Mouse (Mus musculus): Measurements from ENCODE around the gene Stambp. TPM values are rescaled to one million over a fixed set of nuclear protein-coding genes. Genes with fewer than 3 reads are reported as not detected.

The Stambp gene
- polyA plus RNA-seq, 1 experiment from 2014 or later = 24.3 TPM

Other genes starting within 250 kb of the Stambp start
- gene Mthfd2, start 246.8 kb downstream of the Stambp start, polyA plus RNA-seq (2016; fragmentation: Nextera tagmentation; extraction: Ambion mirVana) = 43.6 and 61.8 TPM in 2 replicates
- gene Mob1a, start 246.7 kb downstream of the Stambp start, polyA plus RNA-seq (2016; fragmentation: Nextera tagmentation; extraction: Ambion mirVana) = 50.1 and 58.6 TPM in 2 replicates
- gene Bola3, start 223.6 kb downstream of the Stambp start, polyA plus RNA-seq (2016; fragmentation: Nextera tagmentation; extraction: Ambion mirVana) = 138 and 158 TPM in 2 replicates
- 51.1 and 56.5 TPM in 2 replicates for gene Tet3, start 113.6 kb downstream of the Stambp start, polyA plus RNA-seq (2016; fragmentation: Nextera tagmentation; extraction: Ambion mirVana)
- gene Dguok, start 65.8 kb downstream of the Stambp start, polyA plus RNA-seq (2016; fragmentation: Nextera tagmentation; extraction: Ambion mirVana) = 61.3 and 68.8 TPM in 2 replicates
- gene Actg2, start 36.5 kb downstream of the Stambp start, polyA plus RNA-seq (2016; fragmentation: Nextera tagmentation; extraction: Ambion mirVana) = 0.92 and 2.1 TPM in 2 replicates
- 0.10 TPM in 1 of 2 replicates, not detected in the other for gene Clec4f, start 83.5 kb upstream of the Stambp start, polyA plus RNA-seq (2016; fragmentation: Nextera tagmentation; extraction: Ambion mirVana)
- not detected in 2 replicates for gene Cd207, start 105.1 kb upstream of the Stambp start, polyA plus RNA-seq (2016; fragmentation: Nextera tagmentation; extraction: Ambion mirVana)
- gene Vax2, start 138.5 kb upstream of the Stambp start, polyA plus RNA-seq (2016; fragmentation: Nextera tagmentation; extraction: Ambion mirVana) = 0.60 and 0.86 TPM in 2 replicates
- not detected in 2 replicates for gene Atp6v1b1, start 170.3 kb upstream of the Stambp start, polyA plus RNA-seq (2016; fragmentation: Nextera tagmentation; extraction: Ambion mirVana)
- 0.12 TPM in 1 of 2 replicates, not detected in the other for gene Ankrd53, start 189.9 kb upstream of the Stambp start, polyA plus RNA-seq (2016; fragmentation: Nextera tagmentation; extraction: Ambion mirVana)
- 71.1 and 85.6 TPM in 2 replicates for gene Tex261, start 203.1 kb upstream of the Stambp start, polyA plus RNA-seq (2016; fragmentation: Nextera tagmentation; extraction: Ambion mirVana)
- 27.9 and 43.4 TPM in 2 replicates for gene Nagk, start 222.3 kb upstream of the Stambp start, polyA plus RNA-seq (2016; fragmentation: Nextera tagmentation; extraction: Ambion mirVana)

Measured in hindbrain, embryonic 10.5 days (tissue).